In the genomic region with DNA sequence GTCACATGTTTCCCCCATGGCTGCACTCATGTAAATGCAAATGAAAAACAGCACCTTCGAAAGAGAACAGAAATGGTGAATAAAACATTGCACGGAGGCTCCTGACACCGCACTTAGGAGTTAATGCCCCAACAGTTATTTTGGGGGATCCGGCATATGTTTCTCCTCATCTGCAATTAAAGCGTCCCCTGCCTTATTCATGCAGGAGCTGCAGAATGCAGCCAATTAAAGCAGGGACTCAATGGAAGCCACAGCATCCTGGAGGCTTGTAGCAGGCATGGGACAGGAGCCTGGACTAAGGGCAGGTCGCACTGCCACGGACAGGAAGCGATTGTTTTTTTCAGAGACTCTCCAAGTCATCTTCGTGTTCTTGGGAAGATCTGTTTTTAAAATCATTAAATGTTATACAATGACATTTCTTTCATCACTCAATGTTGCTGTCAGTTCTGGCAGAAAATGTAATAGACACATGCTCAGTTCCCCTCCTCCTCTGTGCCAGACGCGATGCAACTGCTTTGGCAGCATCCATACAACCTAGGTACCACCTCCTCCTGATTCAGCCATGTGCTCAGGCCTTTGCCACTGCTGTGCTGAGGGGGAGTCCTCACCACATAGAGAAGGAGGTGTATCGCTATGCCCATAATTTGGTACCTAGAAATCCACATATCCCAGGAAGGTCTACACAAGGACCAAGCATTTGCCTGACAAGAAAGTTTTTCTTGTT, we compare ENCODE assay signal across 12 mouse cellular contexts.
DNase-seq lines count a peak whose midpoint lies in the region.
"Had no signal": no experiment of that assay in that cellular context is flagged by ENCODE, and none has a peak within 500 bp of the region (broad histone marks: within the 10 kb centered on the region; RNA-seq: fewer than 3 reads in every experiment).

No protein-coding gene starts in this region.

- peak; percentile 53 for DNase-seq in heart, adult 11 months
- DNase-seq in heart, postnatal 4 days = no peak
- DNase-seq in cerebellum, adult 11-12 months = peak; percentile 53
- peak; percentile 45 to 72 for DNase-seq in cerebellum, postnatal 14 days
- DNase-seq in layer of hippocampus, adult 9-11 months = peak; percentile 86
- DNase-seq in gastrocnemius, postnatal 25 days = no peak
- DNase-seq in neural tube, embryonic 10.5 days (ENCODE audit: extremely low spot score, low spot score) = no peak
- DNase-seq in B cell, adult 2 months = no peak
- DNase-seq: adrenal gland, postnatal 36 days; heart, adult 2 months; heart, postnatal 10 days; kidney, adult 9 months had no signal

Comparison
In these comparisons a context has a peak if more than half of its experiments do, and no peak if none do; other contexts are left out.
1. DNase-seq: peak in heart, adult 11 months (single experiment), cerebellum, adult 11-12 months (single experiment), cerebellum, postnatal 14 days (2 of 2) and layer of hippocampus, adult 9-11 months (single experiment); none in heart, postnatal 4 days (single experiment), gastrocnemius, postnatal 25 days (single experiment), neural tube, embryonic 10.5 days (single experiment) and B cell, adult 2 months (0 of 2).